Mouse (Mus musculus) G1E (cell line): Measurements from ENCODE around the gene B4gat1. TPM values are rescaled to one million over a fixed set of nuclear protein-coding genes. Genes with fewer than 3 reads are reported as not detected.

Experiments
- ATAC-seq: 2 replicates; pipeline ENCODE4 v1.8.0; 2016; ENCODE audit warnings: mild to moderate bottlenecking; ENCODE audit not compliant: insufficient number of reproducible peaks, poor library complexity, low FRiP score, severe bottlenecking; ENCODE audit errors: extremely low read depth
- DNase-seq: peaks from one replicate; pipeline ENCODE4 v3.0.0; 2012; ENCODE audit warnings: low spot score
- H3K27me3 ChIP-seq: 2 replicates; pipeline ENCODE4 v1.6.1; 2012; ENCODE audit warnings: mild to moderate bottlenecking, low read length, inconsistent platforms; ENCODE audit not compliant: insufficient read depth
- H3K36me3 ChIP-seq: replicated peaks from 2 replicates; pipeline ENCODE3; 2012; ENCODE audit warnings: mild to moderate bottlenecking, inconsistent platforms
- H3K4me1 ChIP-seq: 2 replicates; pipeline ENCODE4 v1.6.1; 2012; ENCODE audit warnings: low read depth, low read length, inconsistent platforms, mixed read lengths; ENCODE audit not compliant: insufficient read depth
- H3K4me3 ChIP-seq: 2 replicates; pipeline ENCODE4 v1.5.1; 2012; ENCODE audit warnings: low read depth, mild to moderate bottlenecking, inconsistent platforms, low read length, moderate library complexity, mixed read lengths
- H3K9me3 ChIP-seq: replicated peaks from 2 replicates; pipeline ENCODE4 v1.6.1; 2012; ENCODE audit warnings: inconsistent platforms
- CTCF ChIP-seq: IDR thresholded peaks from 2 replicates; pipeline ENCODE4 v1.5.1; 2012; ENCODE audit warnings: low read depth, low read length, inconsistent platforms, mixed read lengths
- GATA1 ChIP-seq: IDR thresholded peaks from 2 replicates; pipeline ENCODE4 v1.6.1; 2012; ENCODE audit warnings: borderline replicate concordance, low read length, inconsistent platforms, mixed read lengths
- GATA2 ChIP-seq: IDR thresholded peaks from 2 replicates; pipeline ENCODE4 v1.6.1; 2012; ENCODE audit warnings: low read depth, low read length, inconsistent platforms, borderline replicate concordance
- POLR2AphosphoS5 ChIP-seq: IDR thresholded peaks from 2 replicates; pipeline ENCODE4 v1.6.1; 2012; ENCODE audit warnings: low read depth, low read length, inconsistent platforms; ENCODE audit not compliant: insufficient replicate concordance
- TAL1 ChIP-seq: conservative IDR thresholded peaks from 2 replicates; pipeline ENCODE4 v1.6.1; 2012; ENCODE audit warnings: low read depth, low read length, inconsistent platforms, mixed read lengths
- polyA plus RNA-seq: library from polyadenylated mRNA; stranded (reverse); fragments of >175 nt; gene quantifications from 2 replicates; pipeline ENCODE4 v1.2.3, GENCODE M21; 2012
- total RNA-seq, 2 experiments: library from RNA; stranded (forward) in 1 of 2; stranded (reverse) in 1 of 2; fragments of 200-1000 nt in 1 of 2; fragments of >200 nt in 1 of 2; fragmentation: Nextera tagmentation in 1 of 2; gene quantifications; 2 replicates each; pipeline ENCODE4 v1.2.3; 2014 to 2017

Gene B4gat1
- total RNA-seq (2014; fragmentation: Nextera tagmentation) (5.9 and 7.2 TPM in 2 replicates), total RNA-seq (2017) (1.7 and 3.4 TPM in 2 replicates), polyA plus RNA-seq (8.4 and 8.9 TPM in 2 replicates)

GRCm38 (mm10) chr19:5038709-5039156, at the start of gene B4gat1, which contains the start of gene AC124502.3:
B4gat1 (plus strand) TSS chr19:5038826.
AC124502.3 (plus strand) TSS chr19:5038891.
- H3K4me1 ChIP-seq: peaks cover 53% of the 10 kb centered on the region
- peak; percentile 59; the same call in 1 of the 2 replicates for ATAC-seq
- TF ChIP-seq POLR2AphosphoS5 (no peak), GATA1 (no peak), GATA2 (no peak), CTCF (no peak), TAL1 (no peak)

DNA sequence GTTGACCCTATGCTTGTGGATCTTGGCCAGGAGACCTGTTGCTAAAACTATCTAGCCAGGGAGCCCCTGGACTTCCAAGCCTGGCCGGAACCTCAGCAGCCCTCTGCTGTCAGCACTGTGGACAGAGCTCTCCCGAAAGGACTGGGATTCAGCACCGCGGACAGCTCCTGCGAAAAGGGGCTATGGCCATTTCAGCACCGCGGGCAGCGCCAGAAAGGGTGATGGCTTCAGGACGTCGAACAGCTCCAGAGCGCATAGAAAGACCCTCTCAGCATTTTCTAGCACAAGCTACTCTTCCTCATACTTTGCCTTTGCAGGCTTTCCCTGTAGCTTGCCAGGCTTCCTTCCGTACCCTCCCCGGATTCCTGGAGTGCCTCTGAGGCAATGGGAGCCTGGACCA, 49.6 kb upstream of the B4gat1 start:
- no peak overlapping the region for H3K4me3 ChIP-seq
- no peaks in the 10 kb centered on the region for H3K4me1 ChIP-seq
- no peaks in the 10 kb centered on the region for H3K36me3 ChIP-seq
- no peak for ATAC-seq
- TF ChIP-seq POLR2AphosphoS5 (no peak), GATA1 (no peak), TAL1 (no peak), GATA2 (no peak), CTCF (no peak)
- H3K27me3 ChIP-seq: peaks cover 3% of the 10 kb centered on the region; the same call in 1 of the 2 replicates
- peak; percentile 76 for DNase-seq
- 0 out of 2 replicates have a peak, but pooled peaks cover 3% of the 10 kb centered on the region for H3K9me3 ChIP-seq

More at GRCm38 (mm10) chr19:5038709-5039156, at the start of gene B4gat1, which contains the start of gene AC124502.3:
- Histone ChIP-seq H3K36me3 (peaks cover 15% of the 10 kb centered on the region), H3K27me3 (no peaks in the 10 kb centered on the region), H3K9me3 (no peaks in the 10 kb centered on the region), H3K4me3 (peak within 1 kb of the TSS; percentile 91)
- DNase-seq: peak; percentile 92

- ATAC-seq (no peak), DNase-seq (no peak)
- no peaks in the 10 kb centered on the region for H3K4me1 ChIP-seq
- TF ChIP-seq CTCF (no peak), POLR2AphosphoS5 (no peak), GATA2 (no peak), GATA1 (no peak), TAL1 (no peak)
- H3K4me3 ChIP-seq: no peak overlapping the region
- peaks cover 3% of the 10 kb centered on the region; the same call in 1 of the 2 replicates for H3K27me3 ChIP-seq
- 0 out of 2 replicates have a peak, but pooled peaks cover 3% of the 10 kb centered on the region for H3K9me3 ChIP-seq
- no peaks in the 10 kb centered on the region for H3K36me3 ChIP-seq
Observed at GRCm38 (mm10) chr19:4989434-4990255, 49.0 kb upstream of the B4gat1 start.

GRCm38 (mm10) chr19:4990256-4990625, 48.4 kb upstream of the B4gat1 start, which contains the start of gene Npas4:
Npas4 (minus strand) TSS chr19:4990316.
- ATAC-seq (no peak), DNase-seq (no peak)
- H3K4me3 ChIP-seq: no peak within 1 kb of the TSS
- TF ChIP-seq CTCF (no peak), GATA2 (no peak), TAL1 (no peak), POLR2AphosphoS5 (no peak), GATA1 (no peak)
- peaks cover 3% of the 10 kb centered on the region; the same call in 1 of the 2 replicates for H3K27me3 ChIP-seq
- H3K36me3 ChIP-seq: no peaks in the 10 kb centered on the region
- H3K4me1 ChIP-seq: no peaks in the 10 kb centered on the region
- H3K9me3 ChIP-seq: 0 out of 2 replicates have a peak, but pooled peaks cover 3% of the 10 kb centered on the region

GRCm38 (mm10) chr19:4990716-4991115, 47.9 kb upstream of the B4gat1 start:
- Histone ChIP-seq H3K4me1 (no peaks in the 10 kb centered on the region), H3K27me3 (peaks cover 3% of the 10 kb centered on the region; the same call in 1 of the 2 replicates), H3K36me3 (no peaks in the 10 kb centered on the region), H3K9me3 (0 out of 2 replicates have a peak, but pooled peaks cover 3% of the 10 kb centered on the region), H3K4me3 (no peak overlapping the region)
- no peak for TF ChIP-seq CTCF
- ATAC-seq (no peak), DNase-seq (no peak)

DNA sequence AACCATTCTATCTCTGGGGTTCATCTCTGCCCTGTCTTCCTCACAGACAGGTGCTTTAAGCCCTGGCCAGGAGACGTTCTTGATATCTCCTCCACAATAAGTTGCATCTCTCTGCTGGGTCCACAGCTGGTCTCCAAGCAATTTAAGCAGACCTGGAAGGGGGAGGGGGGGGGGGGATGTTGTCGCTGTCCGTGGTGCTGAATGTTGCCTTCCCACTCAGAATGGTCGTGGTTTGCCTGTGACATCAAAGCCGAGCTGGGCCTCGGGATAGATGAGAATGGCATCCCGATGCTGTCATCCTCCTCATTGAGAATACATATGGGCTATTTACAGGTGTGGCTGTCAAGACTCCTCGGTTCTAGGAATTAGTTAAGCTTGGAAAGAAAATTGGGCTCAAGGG, 46.3 kb upstream of the B4gat1 start:
- H3K4me1 ChIP-seq: no peaks in the 10 kb centered on the region
- TF ChIP-seq TAL1 (no peak), POLR2AphosphoS5 (no peak), GATA1 (no peak), CTCF (no peak), GATA2 (no peak)
- H3K36me3 ChIP-seq: no peaks in the 10 kb centered on the region
- no peak for DNase-seq
- H3K4me3 ChIP-seq: no peak overlapping the region
- peaks cover 9% of the 10 kb centered on the region for H3K27me3 ChIP-seq
- ATAC-seq: no peak
- 0 out of 2 replicates have a peak, but pooled peaks cover 3% of the 10 kb centered on the region for H3K9me3 ChIP-seq
